Mouse (Mus musculus): ENCODE results near the gene Card11.

Card11 gene

DNA sequence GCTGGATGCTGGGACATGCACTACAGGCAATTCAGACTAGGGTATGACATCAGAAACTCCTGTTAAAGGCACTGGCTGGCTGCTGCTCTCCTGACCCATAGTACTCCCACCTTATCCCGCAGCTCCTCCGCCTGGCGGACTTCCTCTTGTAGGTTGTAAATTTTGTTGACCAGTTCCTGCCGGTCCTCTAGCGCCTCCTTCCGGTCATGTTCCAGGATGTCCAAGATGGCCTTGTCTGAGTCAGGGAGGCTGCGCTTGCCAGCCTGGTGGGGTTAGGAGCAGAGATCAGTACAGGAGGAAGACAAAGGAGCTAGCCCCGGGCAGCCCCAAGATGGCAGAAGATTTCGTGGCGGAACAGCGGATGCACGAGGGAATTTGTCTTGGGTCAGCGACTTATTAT is 99.5 kb downstream of the Card11 start:
- peak; percentile 13 for DNase-seq

DNA sequence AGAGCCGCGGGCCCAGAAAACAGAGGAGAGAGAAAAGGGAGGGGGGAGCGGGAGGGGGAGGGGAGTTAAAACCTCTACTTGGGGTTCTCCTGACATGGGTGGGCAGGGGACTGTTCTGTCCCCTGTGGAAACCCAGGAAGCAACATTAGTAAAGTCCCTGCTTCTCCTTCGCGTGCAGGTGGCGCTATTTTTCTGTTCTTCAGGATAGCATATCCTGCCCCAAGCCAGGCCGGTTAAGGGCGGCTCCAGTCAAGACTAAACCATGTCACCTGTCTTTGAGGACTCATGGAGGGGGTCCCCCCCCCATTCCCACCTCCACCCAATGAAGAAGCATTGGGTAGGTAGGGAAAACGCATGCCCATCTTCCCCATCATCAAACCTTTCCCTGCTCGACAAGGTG is 109.3 kb downstream of the Card11 start:
- no peak for DNase-seq

DNA sequence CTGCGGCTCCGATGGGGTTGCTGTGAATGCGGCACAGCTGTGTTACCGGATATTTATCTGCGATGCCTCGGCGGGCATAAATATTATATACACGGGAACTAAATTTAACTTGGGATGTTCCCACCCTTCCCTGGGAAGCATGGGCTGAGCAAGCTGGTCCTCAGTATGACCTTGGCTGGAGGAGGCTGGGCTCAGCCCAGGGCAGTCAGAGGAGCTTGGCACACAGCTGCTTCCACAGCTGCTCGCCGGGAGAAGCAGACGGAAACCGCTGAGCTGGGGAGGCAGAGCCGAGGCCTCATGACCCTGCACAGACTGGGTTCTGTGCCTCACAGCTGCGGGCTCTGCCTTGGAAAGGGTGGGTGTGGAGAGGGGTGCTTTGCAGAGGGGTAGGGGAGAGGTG is 110.3 kb downstream of the Card11 start:
- DNase-seq: no peak

DNA sequence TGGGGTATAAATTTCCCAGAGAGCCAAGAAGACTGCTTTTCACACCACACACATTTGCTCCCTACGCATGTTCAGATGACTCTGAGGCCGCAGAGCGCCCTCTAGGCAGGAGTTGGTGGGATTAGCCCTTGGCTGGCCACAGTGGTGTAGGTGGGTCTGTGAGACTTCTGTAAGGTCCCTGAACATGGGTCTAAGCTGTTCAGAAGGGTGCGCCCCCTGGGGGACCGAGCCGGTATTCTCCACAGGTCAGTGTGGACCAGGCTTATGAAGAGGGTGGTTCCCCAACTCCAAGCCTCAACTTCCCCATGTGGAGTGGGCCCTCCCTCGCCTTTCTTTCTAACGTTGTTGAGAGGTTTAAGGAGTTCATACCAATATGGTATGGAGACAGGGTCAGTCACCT is 110.8 kb downstream of the Card11 start:
- peak; percentile 42 for DNase-seq

DNA sequence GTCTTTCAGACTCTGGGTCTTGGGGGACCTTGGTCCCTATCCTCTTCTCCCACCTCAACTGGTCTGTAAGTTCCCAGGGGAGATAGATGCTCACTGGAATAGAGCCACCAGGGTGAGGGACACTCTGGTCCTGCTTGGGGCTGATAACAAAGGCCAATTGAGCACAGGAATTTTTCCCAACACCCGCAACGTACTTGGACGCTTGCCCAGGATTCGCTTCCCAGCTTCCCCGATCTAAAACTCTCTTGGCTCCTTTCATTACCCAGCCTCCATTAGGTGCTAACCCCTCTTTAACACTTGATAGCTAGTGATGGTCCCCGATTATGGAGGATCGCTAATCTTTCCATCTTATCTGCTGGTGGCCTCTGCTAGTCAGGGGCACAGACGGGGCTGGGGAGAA is 112.5 kb downstream of the Card11 start:
- no peak for DNase-seq

DNA sequence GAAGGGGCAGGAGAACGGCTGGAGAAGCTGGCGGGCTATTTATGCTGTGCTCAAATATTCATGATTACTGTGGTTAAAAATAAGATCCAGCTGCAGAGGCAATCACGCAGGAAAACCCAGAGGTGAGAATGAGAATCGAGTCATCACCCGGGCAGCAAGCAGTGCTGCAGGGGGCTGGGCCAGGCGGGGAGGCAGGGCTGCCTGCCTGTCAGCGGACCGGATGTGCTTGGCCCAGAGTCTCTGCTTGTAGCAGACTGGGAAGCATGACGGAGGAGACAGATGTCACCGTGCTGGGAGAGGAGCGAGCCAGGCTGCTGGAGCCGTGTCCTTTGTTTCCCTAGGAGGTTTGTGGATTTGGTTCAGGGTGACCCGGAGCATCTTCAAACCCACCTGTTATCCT is 115.4 kb downstream of the Card11 start:
- DNase-seq: no peak

DNA sequence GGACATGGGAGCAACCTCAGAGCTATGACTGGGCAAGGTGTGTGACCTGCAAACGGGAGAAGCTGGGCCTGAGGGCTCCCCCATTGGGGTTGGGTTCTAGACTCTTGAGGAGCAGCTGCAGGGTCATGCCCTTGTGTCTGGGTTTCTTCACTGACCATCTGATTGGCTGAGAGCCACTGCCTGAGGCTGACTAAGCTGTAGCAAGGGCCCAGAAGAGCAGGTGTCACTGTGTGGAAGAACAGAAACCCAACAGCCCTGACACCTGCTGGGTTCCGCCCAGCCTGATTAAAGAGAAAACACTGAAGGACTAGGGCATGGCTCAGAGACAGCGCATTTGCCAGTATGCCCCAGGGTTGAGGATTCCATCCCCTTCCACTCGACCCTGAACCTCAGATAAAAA is 118.0 kb downstream of the Card11 start:
- no peak for DNase-seq

DNA sequence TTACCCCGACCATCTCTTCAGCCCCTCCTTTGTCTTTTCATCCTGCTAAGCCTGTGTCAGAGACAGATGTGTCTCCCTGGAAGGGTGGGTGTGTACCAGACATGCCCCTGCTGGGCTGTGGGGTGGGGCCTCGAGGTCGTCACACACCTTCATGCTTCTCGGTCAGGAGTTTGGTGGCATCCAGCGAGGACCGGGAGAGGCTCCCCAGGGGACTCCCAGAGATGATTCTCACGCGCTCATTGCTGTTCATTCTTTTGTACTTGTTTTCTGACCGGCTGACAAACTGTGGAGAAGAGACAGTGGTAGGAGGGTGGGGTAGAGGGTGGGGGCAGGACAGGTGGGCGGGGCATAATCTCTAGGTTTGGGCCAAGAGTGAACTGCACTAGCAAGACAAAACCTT is 120.2 kb downstream of the Card11 start:
- no peak for DNase-seq

DNA sequence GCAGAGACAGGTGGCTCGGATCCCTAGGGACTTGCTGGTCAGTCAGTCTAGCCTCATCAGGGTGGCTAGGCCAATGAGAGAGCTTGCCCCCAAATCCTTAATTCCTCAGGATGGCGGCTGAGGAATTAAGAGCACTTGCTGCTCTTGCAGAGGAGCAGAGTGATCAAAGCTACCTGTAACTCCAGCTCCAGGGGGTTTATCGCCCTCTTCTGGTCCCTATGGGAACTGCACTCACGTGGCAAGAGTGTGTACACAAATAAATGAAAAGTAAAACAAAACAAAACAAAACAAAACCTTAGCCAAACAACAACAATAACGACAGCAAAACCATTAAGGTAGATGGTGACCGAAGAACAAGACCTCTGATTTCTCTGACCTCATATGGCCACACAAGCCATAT is 121.7 kb downstream of the Card11 start:
- no peak for DNase-seq

DNA sequence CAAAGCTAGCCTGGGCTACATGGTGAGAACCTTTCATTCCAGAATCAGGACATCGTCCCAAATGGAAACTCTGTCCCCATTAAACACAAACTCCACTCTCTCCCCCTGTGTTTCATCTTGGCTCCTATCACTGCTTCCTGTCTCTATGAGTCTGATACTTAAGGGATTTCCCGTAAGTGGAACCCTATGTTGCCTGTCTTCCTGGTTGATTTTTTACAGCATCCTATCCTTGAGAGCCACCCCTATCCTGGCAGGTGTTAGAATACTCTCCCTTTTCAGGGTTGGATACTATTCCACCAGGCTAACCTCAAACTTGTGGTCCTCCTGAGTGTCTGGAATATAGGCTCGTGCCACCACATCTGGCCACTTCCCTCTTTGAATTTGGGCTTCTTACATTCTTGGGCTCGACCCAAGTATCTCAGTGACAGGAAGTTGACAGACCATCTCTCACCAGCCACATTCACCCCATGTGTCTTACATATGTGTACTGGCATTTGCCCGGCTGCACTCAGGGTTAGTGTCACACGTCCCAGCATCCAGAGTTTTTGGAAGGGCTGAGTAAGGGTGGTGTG is 126.6 kb downstream of the Card11 start:
- DNase-seq: no peak

DNA sequence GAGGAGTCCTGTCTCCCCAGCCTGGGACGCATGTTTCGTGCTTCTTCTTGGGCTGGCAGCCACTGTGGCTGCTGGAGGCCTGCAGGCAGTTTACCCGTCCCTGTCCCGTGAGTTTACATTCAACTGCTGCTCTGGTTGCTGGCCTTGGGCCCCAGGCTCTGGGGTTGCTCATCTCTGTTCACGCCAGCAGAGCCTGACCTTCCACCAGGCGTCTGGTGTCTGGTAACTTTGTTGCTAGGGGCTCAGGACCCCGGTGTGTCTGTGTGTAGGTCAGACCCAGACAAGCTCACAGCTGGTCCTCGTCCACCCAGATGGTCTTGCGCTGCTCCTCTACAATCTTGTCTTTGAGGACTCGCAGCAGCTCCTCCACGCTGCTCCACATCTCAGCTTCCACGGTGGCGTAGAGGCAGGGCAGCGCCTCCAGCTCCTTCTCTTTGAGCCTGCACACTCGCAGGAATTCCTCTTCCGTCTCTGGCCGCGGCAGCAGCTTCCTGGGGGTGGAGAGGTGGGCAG is 127.3 kb downstream of the Card11 start:
- no peak for DNase-seq

DNA sequence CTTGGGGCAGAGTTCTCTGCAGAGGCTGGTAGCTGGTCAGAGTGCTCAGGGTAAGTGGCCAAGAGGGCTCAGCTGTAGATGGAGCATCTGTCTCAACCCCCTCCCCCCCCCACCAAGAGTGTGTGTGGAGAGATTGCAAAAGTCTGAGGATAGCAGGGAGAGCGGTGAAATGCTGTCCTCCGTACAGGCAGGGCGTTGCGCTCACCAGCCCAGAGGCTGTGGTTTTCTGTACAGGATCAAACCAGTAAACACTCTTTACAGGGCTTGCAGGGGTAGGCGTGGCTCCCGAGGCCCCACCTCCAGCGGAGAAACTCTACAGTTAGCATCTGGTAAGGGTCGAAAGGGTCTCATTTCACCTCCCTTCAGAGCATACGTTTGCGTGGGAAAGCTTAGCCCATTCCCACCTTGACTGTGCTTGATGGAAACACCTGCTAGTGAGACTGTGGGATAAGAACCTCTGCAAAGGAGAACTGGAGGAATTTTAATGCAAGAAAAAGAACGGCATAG is 127.8 kb downstream of the Card11 start:
- no peak for DNase-seq

DNA sequence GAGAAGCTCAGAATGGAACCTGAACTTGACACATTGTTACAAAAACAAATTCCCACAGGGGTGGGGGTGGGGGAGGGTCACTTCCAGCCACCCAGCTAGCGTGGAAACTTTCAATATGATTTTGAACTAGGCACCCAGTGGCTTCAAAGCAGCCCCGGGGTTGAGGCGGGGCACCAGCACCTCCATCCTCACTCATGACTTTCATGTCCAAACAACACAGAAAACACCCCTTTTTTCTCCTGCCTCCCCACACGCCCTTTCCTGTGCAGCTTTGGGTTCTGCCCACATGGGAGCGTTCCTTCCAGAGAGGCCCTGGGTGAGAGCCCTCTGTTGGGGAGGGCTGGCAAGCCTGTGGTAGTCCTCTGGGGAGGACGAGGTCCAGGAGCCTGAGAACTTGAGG is 129.1 kb downstream of the Card11 start:
- DNase-seq: no peak

DNA sequence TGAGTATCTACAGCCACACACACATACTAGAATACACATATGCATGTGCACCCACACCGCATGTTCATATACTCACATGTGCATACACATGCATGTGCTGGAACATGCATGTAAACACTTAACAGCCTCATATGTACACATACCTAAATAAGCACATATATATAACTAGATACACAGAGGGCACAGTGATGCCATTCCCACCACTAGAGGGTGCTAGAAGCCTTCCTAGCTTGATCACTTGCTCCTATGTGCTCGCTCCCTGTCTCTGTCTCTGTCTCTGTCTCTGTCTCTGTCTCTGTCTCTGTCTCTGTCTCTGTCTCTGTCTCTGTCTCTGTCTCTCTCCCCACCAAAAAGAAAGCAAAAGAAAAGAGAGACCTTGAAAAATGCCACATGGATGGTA is 131.3 kb downstream of the Card11 start:
- DNase-seq: peak; percentile 67

DNA sequence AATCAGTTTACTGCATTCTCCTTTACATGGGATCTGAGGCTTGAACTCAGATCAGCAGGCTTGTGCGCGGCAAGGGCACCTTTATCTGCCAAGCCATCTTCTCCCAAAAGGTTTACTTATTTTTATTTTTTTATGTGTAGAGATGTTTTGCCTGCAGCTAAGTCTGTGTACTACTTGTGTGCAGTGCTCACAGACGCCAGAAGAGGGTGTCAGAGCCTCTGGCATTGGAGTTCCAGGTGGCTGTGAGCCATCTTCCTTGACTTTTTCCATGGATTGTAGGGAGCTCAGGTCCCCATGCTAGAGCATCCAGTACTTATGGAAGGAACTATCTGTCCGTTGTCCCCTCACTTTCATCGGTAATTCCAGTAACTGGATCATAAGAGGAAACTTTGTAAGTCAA is 140.7 kb downstream of the Card11 start:
- DNase-seq: no peak

DNA sequence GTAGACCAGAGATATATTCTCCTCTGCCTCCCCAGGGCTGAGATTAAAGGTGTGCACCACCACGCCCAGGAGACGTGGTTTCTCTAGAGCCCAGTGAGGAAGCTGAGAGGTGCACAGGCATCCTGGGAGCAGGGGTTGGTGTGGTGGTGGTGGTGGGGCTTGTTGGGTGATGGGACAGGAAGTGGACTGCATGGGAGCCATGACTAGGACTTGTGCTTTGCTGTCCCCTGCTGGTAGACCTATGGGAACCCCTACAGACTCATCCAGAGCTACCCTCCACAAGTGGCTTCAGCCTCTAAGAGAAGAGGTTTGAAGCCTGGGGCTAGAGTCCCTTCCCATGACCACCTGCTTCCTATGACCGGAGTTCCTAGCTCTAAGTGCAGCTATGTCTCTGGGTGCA is 142.0 kb downstream of the Card11 start:
- no peak for DNase-seq

DNA sequence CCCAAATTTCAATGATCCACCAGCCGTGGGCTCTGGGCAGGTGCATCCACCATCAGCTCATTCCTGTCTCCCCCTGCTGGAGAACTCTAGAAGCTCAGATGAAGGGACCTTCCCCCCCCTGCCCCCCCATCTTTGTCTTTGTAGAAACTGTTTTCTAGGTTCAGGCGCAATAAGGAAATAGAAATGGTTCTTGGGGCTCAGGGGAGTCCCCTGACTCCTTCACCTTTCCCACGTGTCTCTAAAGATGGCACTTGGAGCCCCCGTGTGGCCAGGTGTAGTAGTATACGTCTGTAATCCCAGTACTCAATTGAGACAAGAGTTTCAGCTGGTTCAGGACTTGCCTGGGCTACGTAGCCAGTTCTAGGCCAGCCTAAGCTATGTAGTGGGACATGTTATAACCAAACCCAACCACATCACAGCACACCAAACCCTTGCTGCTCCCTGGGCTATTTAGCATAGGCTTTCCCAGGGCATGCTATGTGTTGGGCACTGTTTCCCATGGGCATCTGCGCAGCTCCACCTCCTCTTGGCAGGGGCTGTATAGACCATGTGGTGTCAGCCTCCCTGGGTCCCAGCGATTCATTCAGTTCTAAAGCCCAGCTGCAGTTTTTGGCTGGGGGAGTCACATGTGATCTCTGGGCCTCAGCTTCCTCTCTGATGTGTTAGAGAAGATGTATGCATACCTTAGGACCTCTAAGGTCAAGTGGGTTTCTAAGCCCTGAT is 142.8 kb downstream of the Card11 start:
- DNase-seq: peak; percentile 22

DNA sequence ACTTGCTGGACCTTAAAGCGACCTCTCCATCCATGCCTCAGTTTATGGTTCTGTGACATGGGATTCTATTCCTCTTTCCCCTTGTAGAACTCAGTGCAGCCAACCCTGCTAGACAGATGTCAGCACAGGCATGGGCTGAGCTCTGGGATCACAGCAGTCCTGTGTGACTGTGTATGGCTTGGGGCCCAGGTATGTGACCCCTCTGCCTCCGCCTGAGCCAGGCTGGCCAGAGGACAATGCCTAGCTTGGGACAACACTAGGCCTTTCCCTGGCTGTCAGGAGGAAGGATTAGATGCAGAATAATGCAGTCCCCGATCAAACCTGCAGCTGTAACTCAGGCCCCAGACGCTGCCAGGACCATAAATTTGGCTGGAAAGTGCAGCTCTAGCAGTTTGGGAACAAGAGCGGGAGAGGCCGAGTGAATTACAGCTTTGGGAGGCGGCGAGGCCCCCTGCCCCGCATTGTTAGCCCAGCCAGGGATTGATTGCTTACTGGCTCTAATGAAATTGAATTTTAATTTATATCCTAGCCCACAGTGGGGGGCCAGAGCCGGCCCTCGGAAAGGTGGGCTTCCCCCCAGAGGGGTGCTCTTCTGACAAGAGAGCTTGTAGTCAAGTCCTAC is 144.4 kb downstream of the Card11 start:
- no peak for DNase-seq

DNA sequence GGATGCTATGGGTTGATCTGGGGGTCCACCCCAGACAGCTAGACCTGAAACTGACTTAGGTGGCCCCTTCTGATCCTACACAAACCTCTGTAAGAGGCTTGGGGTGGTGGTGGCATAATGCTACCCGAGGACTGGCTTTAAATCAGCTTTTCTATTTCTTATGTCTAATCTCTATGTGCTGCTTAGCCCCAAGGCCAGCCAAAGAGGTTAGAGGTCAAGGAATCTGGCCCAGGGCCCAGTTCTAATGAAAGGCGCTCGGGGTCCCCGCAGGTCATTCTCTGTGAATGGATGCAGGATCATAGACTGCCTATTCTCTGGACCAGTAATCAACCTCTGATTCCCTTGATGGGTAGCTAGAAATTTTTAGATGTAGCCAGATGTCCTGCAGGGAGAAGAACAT is 145.7 kb downstream of the Card11 start:
- no peak for DNase-seq

DNA sequence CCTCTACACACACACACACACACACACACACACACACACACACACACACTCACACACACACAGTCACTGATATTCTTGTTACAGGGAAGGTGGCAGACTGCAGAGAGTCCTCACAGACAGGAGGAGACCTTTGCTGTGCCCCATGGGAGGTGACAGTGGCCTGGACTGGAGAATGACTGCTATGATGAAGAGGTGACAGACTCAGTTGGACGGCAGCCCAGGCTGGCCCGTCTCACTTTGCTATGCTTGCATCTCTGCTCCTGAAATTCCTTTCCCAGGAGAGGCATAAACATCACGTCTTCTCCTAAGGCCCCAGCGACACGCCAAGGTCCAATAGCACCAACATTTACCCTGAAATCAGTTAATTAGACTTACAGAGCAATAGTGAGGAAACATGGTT is 146.7 kb downstream of the Card11 start:
- DNase-seq: no peak

DNA sequence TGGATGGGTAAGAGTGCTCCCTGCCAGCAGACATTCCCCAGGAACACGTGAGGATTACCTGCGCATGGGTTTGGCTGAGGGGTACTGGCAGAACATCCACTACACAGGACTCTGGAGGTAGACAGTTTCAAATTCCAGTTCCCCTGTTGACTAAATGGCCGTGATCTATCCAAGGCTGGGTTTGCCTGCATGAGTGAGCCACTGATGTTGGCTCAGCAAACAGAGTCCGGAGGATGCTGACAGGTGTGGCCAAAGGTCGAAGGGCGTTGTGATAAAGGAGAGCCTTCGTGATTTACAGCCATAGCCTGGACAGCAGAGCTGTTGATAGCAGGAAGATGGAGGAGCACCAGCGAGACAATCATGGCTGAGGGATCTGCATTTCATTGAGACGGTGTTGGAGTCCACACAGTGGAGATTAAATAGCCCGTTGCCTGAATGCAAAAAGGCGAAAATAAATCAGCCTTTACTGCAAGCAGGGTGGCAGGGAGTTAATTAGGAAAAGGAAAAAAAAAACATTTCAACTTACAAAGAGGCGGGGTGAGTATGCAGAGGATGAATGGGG is 147.9 kb downstream of the Card11 start:
- DNase-seq: peak; percentile 35

DNA sequence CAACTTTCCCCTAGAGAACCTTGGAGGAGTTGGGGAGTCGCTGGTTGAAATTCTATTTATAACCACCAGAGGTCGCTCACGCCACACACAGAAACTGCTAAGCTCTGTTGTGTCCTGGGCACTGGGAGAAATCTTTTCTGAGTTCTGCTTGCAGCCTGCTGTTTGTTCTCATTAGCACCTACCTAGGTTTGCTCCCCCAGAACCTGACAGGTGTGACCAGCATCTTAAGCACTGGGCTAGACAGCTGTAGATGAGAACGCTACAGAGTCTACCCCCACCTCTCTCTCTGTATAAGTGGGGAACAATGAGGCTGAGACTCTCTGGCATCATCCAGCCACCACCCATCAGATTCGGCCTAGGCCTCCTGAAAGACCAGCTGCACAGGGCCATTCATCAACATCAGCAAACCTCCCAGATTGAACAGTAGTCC is 153.1 kb downstream of the Card11 start:
- DNase-seq: peak; percentile 44

DNA sequence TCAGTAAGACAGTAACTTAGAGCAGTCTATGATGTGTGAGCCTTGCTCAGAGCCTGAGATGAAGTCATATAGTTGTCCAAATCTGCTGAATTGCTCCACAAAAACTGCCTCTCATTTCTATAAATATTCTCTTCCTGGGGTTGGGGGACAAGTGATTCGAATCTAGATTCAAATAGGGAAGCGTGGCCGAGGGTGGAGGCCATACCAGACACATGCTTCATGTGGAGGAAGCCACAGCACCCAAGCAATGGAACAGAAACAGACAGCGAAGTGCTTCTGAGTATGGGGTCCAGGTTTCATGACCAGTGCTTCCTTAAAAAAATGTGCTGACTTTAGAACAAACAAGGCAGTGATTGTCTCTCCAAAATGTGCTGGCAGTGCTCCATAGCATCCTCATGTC is 158.4 kb downstream of the Card11 start:
- DNase-seq: no peak

DNA sequence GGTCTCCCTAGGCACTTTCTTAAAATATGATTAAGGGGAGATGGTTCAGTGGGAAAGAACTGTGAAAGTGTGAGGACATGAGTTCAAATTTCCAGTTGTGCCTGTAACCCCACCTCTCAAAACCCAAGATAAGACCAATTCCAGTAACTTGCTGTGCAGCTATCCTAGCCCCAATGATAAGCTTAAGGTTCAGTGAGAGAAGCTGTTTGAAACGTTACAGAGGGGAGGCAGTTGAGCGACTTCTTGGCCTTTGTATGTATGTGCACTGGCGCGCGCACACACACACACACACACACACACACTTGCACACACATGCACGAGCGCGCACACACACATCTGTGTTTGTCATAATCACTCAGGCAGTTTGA is 169.3 kb downstream of the Card11 start:
- DNase-seq: no peak

Data from kidney, adult 9 months (tissue).